Mouse (Mus musculus): Measurements from ENCODE around the gene Arfgap3.

DNA sequence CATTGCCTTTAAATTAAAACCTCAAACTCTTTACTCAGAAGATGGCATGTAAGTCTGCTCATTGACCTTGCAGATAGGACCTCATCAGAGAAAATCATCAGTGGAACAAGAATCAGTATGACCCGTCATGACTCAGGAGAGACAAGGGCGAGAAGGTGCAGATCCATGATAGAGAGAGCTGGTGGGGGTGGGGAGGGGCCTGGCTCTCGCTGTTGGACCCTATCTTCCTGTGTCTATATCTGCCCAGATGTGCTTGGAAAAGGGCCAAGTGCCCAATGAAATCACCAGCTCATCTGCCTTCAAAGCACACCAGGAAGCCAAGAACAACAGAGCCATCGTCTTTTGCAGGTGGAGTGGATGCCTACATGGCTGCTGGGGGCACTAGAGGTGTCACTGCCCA is 27.1 kb upstream of the Arfgap3 start:
- no peak for TF ChIP-seq POLR2A (IDR thresholded peaks at IDR 0.05; ENCODE audit: low read depth, low read length)
- TF ChIP-seq CTCF (IDR thresholded peaks at IDR 0.05; ENCODE audit: borderline replicate concordance, insufficient read depth, low read length): no peak
